Mouse (Mus musculus): ENCODE measurements at regions not wholly inside any gene's neighbourhood (a gene's known extent, or its start where the extent isn't known, plus 50 kb on each side); places are given as distances from the start of the nearest gene placed in this dataset.
A peak's percentile ranks its signal among the peaks of the same experiment; 100 is the strongest.

GRCm38 (mm10) chr3:38712078-38712873 is 174.5 kb upstream of the Fat4 start:
- DNase-seq (ENCODE audit: low spot score) (peak; percentile 42), ATAC-seq (ENCODE audit: low FRiP score) (peak; percentile 82)
- 32% methylated on average over 9 of the region's 9 CpGs for WGBS
- no peak overlapping the region for H3K9ac ChIP-seq (ENCODE audit: low read depth, low read length)
- no peaks in the 10 kb centered on the region for H3K27me3 ChIP-seq (ENCODE audit: control insufficient read depth, insufficient read depth, low read length)
- no peaks in the 10 kb centered on the region for H3K4me1 ChIP-seq (replicated peaks; ENCODE audit: control insufficient read depth, insufficient read depth, low read length)
- H3K4me2 ChIP-seq (replicated peaks; ENCODE audit: low read depth, low read length) = no peak overlapping the region
- peak overlapping the region; percentile 54; the same call in 1 of the 2 replicates for H3K27ac ChIP-seq (ENCODE audit: low read depth, low read length)
- no peak overlapping the region for H3K4me3 ChIP-seq (ENCODE audit: low read depth, low read length)
- no peaks in the 10 kb centered on the region for H3K9me3 ChIP-seq (ENCODE audit: control insufficient read depth, low read length)
- H3K36me3 ChIP-seq (ENCODE audit: control insufficient read depth, insufficient read depth, low read length) = no peaks in the 10 kb centered on the region

- H3K27me3 ChIP-seq (ENCODE audit: control insufficient read depth, insufficient read depth, low read length) = no peaks in the 10 kb centered on the region
- H3K4me1 ChIP-seq (replicated peaks; ENCODE audit: control insufficient read depth, insufficient read depth, low read length) = no peaks in the 10 kb centered on the region
- H3K9me3 ChIP-seq (ENCODE audit: control insufficient read depth, low read length) = no peaks in the 10 kb centered on the region
- DNase-seq (ENCODE audit: low spot score) (no peak), ATAC-seq (ENCODE audit: low FRiP score) (no peak)
- no peak overlapping the region for H3K4me3 ChIP-seq (ENCODE audit: low read depth, low read length)
- no peak overlapping the region for H3K4me2 ChIP-seq (replicated peaks; ENCODE audit: low read depth, low read length)
- no peak overlapping the region for H3K27ac ChIP-seq (ENCODE audit: low read depth, low read length)
- 52% methylated on average over 6 of the region's 6 CpGs for WGBS
- no peaks in the 10 kb centered on the region for H3K36me3 ChIP-seq (ENCODE audit: control insufficient read depth, insufficient read depth, low read length)
- no peak overlapping the region for H3K9ac ChIP-seq (ENCODE audit: low read depth, low read length)
These were observed 175.5 kb upstream of the Fat4 start for GRCm38 (mm10) chr3:38711229-38711628.

- no peak overlapping the region for H3K4me2 ChIP-seq (replicated peaks; ENCODE audit: low read depth, low read length)
- 76% methylated on average over 3 of the region's 3 CpGs for WGBS
- DNase-seq (ENCODE audit: low spot score) (no peak), ATAC-seq (ENCODE audit: low FRiP score) (no peak)
- H3K36me3 ChIP-seq (ENCODE audit: control insufficient read depth, insufficient read depth, low read length) = no peaks in the 10 kb centered on the region
- no peaks in the 10 kb centered on the region for H3K4me1 ChIP-seq (replicated peaks; ENCODE audit: control insufficient read depth, insufficient read depth, low read length)
- H3K9ac ChIP-seq (ENCODE audit: low read depth, low read length) = no peak overlapping the region
- no peak overlapping the region for H3K27ac ChIP-seq (ENCODE audit: low read depth, low read length)
- H3K27me3 ChIP-seq (ENCODE audit: control insufficient read depth, insufficient read depth, low read length) = no peaks in the 10 kb centered on the region
- H3K9me3 ChIP-seq (ENCODE audit: control insufficient read depth, low read length) = no peaks in the 10 kb centered on the region
- H3K4me3 ChIP-seq (ENCODE audit: low read depth, low read length) = no peak overlapping the region
These were observed 178.8 kb upstream of the Fat4 start for GRCm38 (mm10) chr3:38707891-38708290.

- Histone ChIP-seq H3K27me3 (ENCODE audit: control insufficient read depth, insufficient read depth, low read length) (no peaks in the 10 kb centered on the region), H3K4me3 (ENCODE audit: low read depth, low read length) (no peak overlapping the region), H3K36me3 (ENCODE audit: control insufficient read depth, insufficient read depth, low read length) (no peaks in the 10 kb centered on the region), H3K4me2 (replicated peaks; ENCODE audit: low read depth, low read length) (no peak overlapping the region), H3K9ac (ENCODE audit: low read depth, low read length) (no peak overlapping the region), H3K4me1 (replicated peaks; ENCODE audit: control insufficient read depth, insufficient read depth, low read length) (peaks cover 2% of the 10 kb centered on the region; the same call in 1 of the 2 replicates), H3K9me3 (ENCODE audit: control insufficient read depth, low read length) (no peaks in the 10 kb centered on the region), H3K27ac (ENCODE audit: low read depth, low read length) (no peak overlapping the region)
- ATAC-seq (ENCODE audit: low FRiP score) (no peak), DNase-seq (ENCODE audit: low spot score) (no peak)
- WGBS = 85% methylated on average over 5 of the region's 5 CpGs
These were observed 187.5 kb upstream of the Fat4 start for GRCm38 (mm10) chr3:38699206-38699605.

- peak; percentile 73 for DNase-seq (ENCODE audit: low spot score)
- Histone ChIP-seq H3K4me1 (replicated peaks; ENCODE audit: control insufficient read depth, insufficient read depth, low read length) (peaks cover 2% of the 10 kb centered on the region; the same call in 1 of the 2 replicates), H3K9me3 (ENCODE audit: control insufficient read depth, low read length) (no peaks in the 10 kb centered on the region), H3K36me3 (ENCODE audit: control insufficient read depth, insufficient read depth, low read length) (no peaks in the 10 kb centered on the region), H3K27ac (ENCODE audit: low read depth, low read length) (peak overlapping the region; percentile 78), H3K27me3 (ENCODE audit: control insufficient read depth, insufficient read depth, low read length) (no peaks in the 10 kb centered on the region), H3K9ac (ENCODE audit: low read depth, low read length) (no peak overlapping the region), H3K4me3 (ENCODE audit: low read depth, low read length) (no peak overlapping the region), H3K4me2 (replicated peaks; ENCODE audit: low read depth, low read length) (no peak overlapping the region)
- ATAC-seq (ENCODE audit: low FRiP score) = peak; percentile 96
- 15% methylated on average over 8 of the region's 8 CpGs for WGBS
These were observed 188.9 kb upstream of the Fat4 start for GRCm38 (mm10) chr3:38697871-38698270.

GRCm38 (mm10) chr3:38697349-38697748 is 189.4 kb upstream of the Fat4 start:
- Histone ChIP-seq H3K4me2 (replicated peaks; ENCODE audit: low read depth, low read length) (no peak overlapping the region), H3K9me3 (ENCODE audit: control insufficient read depth, low read length) (no peaks in the 10 kb centered on the region), H3K9ac (ENCODE audit: low read depth, low read length) (no peak overlapping the region), H3K4me3 (ENCODE audit: low read depth, low read length) (no peak overlapping the region), H3K27ac (ENCODE audit: low read depth, low read length) (peak overlapping the region; percentile 78), H3K27me3 (ENCODE audit: control insufficient read depth, insufficient read depth, low read length) (no peaks in the 10 kb centered on the region), H3K4me1 (replicated peaks; ENCODE audit: control insufficient read depth, insufficient read depth, low read length) (peaks cover 2% of the 10 kb centered on the region; the same call in 1 of the 2 replicates), H3K36me3 (ENCODE audit: control insufficient read depth, insufficient read depth, low read length) (no peaks in the 10 kb centered on the region)
- ATAC-seq (ENCODE audit: low FRiP score) (0 out of 2 replicates have a peak, but pooled peaks have one; percentile 28), DNase-seq (ENCODE audit: low spot score) (no peak)
- WGBS = 74% methylated on average over 2 of the region's 2 CpGs

- H3K4me2 ChIP-seq (replicated peaks; ENCODE audit: low read depth, low read length) = no peak overlapping the region
- no peak for DNase-seq (ENCODE audit: low spot score)
- H3K9me3 ChIP-seq (ENCODE audit: control insufficient read depth, low read length) = no peaks in the 10 kb centered on the region
- H3K4me3 ChIP-seq (ENCODE audit: low read depth, low read length) = no peak overlapping the region
- H3K36me3 ChIP-seq (ENCODE audit: control insufficient read depth, insufficient read depth, low read length) = no peaks in the 10 kb centered on the region
- ATAC-seq (ENCODE audit: low FRiP score) = no peak
- H3K27me3 ChIP-seq (ENCODE audit: control insufficient read depth, insufficient read depth, low read length) = no peaks in the 10 kb centered on the region
- WGBS = 84% methylated on average over 7 of the region's 7 CpGs
- no peak overlapping the region for H3K27ac ChIP-seq (ENCODE audit: low read depth, low read length)
- no peak overlapping the region for H3K9ac ChIP-seq (ENCODE audit: low read depth, low read length)
- peaks cover 2% of the 10 kb centered on the region; the same call in 1 of the 2 replicates for H3K4me1 ChIP-seq (replicated peaks; ENCODE audit: control insufficient read depth, insufficient read depth, low read length)
These were observed 190.9 kb upstream of the Fat4 start for GRCm38 (mm10) chr3:38695836-38696235.

- no peak overlapping the region for H3K9ac ChIP-seq (ENCODE audit: low read depth, low read length)
- H3K4me1 ChIP-seq (replicated peaks; ENCODE audit: control insufficient read depth, insufficient read depth, low read length) = no peaks in the 10 kb centered on the region
- ATAC-seq (ENCODE audit: low FRiP score) = no peak
- no peak overlapping the region for H3K27ac ChIP-seq (ENCODE audit: low read depth, low read length)
- H3K9me3 ChIP-seq (ENCODE audit: control insufficient read depth, low read length) = no peaks in the 10 kb centered on the region
- H3K4me2 ChIP-seq (replicated peaks; ENCODE audit: low read depth, low read length) = no peak overlapping the region
- H3K4me3 ChIP-seq (ENCODE audit: low read depth, low read length) = no peak overlapping the region
- DNase-seq (ENCODE audit: low spot score) = no peak
- H3K27me3 ChIP-seq (ENCODE audit: control insufficient read depth, insufficient read depth, low read length) = no peaks in the 10 kb centered on the region
- H3K36me3 ChIP-seq (ENCODE audit: control insufficient read depth, insufficient read depth, low read length) = no peaks in the 10 kb centered on the region
These were observed 194.0 kb upstream of the Fat4 start for GRCm38 (mm10) chr3:38692768-38693167.

All from hindbrain, embryonic 11.5 days (tissue).